Mouse (Mus musculus) B cell, adult 2 months (primary cell): ENCODE data around the gene Trabd2b.

Experiments
- DNase-seq, 2 experiments: peaks; one replicate each; pipeline ENCODE4 v3.0.0; 2022

The Trabd2b gene

GRCm38 (mm10) chr4:114547658-114548448 is 141.3 kb downstream of the Trabd2b start:
- DNase-seq = no peak

- no peak for DNase-seq
Observed at GRCm38 (mm10) chr4:114549487-114549886, 143.0 kb downstream of the Trabd2b start.

GRCm38 (mm10) chr4:114550471-114551156 is 144.1 kb downstream of the Trabd2b start:
- DNase-seq = no peak

GRCm38 (mm10) chr4:114556880-114557279 is 150.4 kb downstream of the Trabd2b start:
- DNase-seq = no peak

- DNase-seq = no peak
Observed at GRCm38 (mm10) chr4:114557731-114558130, 151.2 kb downstream of the Trabd2b start.

- DNase-seq = no peak
Observed at GRCm38 (mm10) chr4:114558487-114558886, 152.0 kb downstream of the Trabd2b start.

GRCm38 (mm10) chr4:114560638-114561216 is 154.2 kb downstream of the Trabd2b start:
- DNase-seq = no peak

- no peak for DNase-seq
Observed at GRCm38 (mm10) chr4:114564131-114564695, 157.7 kb downstream of the Trabd2b start.

GRCm38 (mm10) chr4:114567594-114567993 is 161.1 kb downstream of the Trabd2b start:
- DNase-seq = no peak

GRCm38 (mm10) chr4:114568081-114568605 is 161.6 kb downstream of the Trabd2b start:
- no peak for DNase-seq

- DNase-seq = no peak
Observed at GRCm38 (mm10) chr4:114578153-114578950, 171.8 kb downstream of the Trabd2b start.

- DNase-seq = no peak
Observed at GRCm38 (mm10) chr4:114583546-114584144, 177.1 kb downstream of the Trabd2b start.

- DNase-seq = no peak
Observed at GRCm38 (mm10) chr4:114584686-114585085, 178.2 kb downstream of the Trabd2b start.

- DNase-seq = no peak
Observed at GRCm38 (mm10) chr4:114593554-114594215, 187.2 kb downstream of the Trabd2b start.

GRCm38 (mm10) chr4:114595188-114595701 is 188.7 kb downstream of the Trabd2b start:
- DNase-seq = no peak

- no peak for DNase-seq
Observed at GRCm38 (mm10) chr4:114599121-114599520, 192.6 kb downstream of the Trabd2b start.

GRCm38 (mm10) chr4:114601201-114602009 is 194.9 kb downstream of the Trabd2b start:
- DNase-seq = no peak

GRCm38 (mm10) chr4:114605670-114606069 is 199.1 kb downstream of the Trabd2b start:
- no peak for DNase-seq

- no peak for DNase-seq
Observed at GRCm38 (mm10) chr4:114607873-114608272, 201.3 kb downstream of the Trabd2b start.

- no peak for DNase-seq
Observed at GRCm38 (mm10) chr4:114609297-114609696, 202.8 kb downstream of the Trabd2b start.
